Comparison of ENCODE assay signal across 8 mouse cellular contexts in genomic region chr5:20967942-20968341, GRCm38 (mm10). TPM values are rescaled to one million over a fixed set of nuclear protein-coding genes. Genes with fewer than 3 reads are reported as not detected.
DNase-seq lines count a peak whose midpoint lies in the region; ATAC-seq and TF ChIP-seq lines count a peak whose summit lies in the region.
"Had no signal": no experiment of that assay in that cellular context is flagged by ENCODE, and none has a peak within 500 bp of the region (broad histone marks: within the 10 kb centered on the region; RNA-seq: fewer than 3 reads in every experiment).

No protein-coding gene starts in this region.

- no peaks in the 10 kb centered on the region for H3K4me1 ChIP-seq in midbrain, postnatal 0 days (ENCODE audit: insufficient read depth, low read length)
- H3K4me1 ChIP-seq in midbrain, embryonic 10.5 days = no peaks in the 10 kb centered on the region
- no peaks in the 10 kb centered on the region for H3K4me1 ChIP-seq in embryonic facial prominence, embryonic 15.5 days
- H3K4me1 ChIP-seq in kidney, postnatal 0 days (replicated peaks; ENCODE audit: insufficient read depth, low read length) = peaks cover 4% of the 10 kb centered on the region; the same call in 1 of the 2 replicates

- H3K27me3 ChIP-seq in midbrain, postnatal 0 days (ENCODE audit: insufficient read depth, low read length) = no peaks in the 10 kb centered on the region
- H3K27me3 ChIP-seq in midbrain, embryonic 10.5 days (ENCODE audit: low read depth, poor library complexity, severe bottlenecking) = no peaks in the 10 kb centered on the region
- H3K27me3 ChIP-seq in embryonic facial prominence, embryonic 15.5 days = no peaks in the 10 kb centered on the region
- H3K27me3 ChIP-seq in kidney, postnatal 0 days (ENCODE audit: insufficient read depth, low read length) = no peaks in the 10 kb centered on the region

- TF ChIP-seq CTCF in midbrain, postnatal 0 days (IDR thresholded peaks at IDR 0.05) = no peak
- no peak for TF ChIP-seq CTCF in kidney, postnatal 0 days (IDR thresholded peaks at IDR 0.05; ENCODE audit: low read depth)

- no peak overlapping the region for H3K9ac ChIP-seq in midbrain, postnatal 0 days (replicated peaks; ENCODE audit: low read length, poor library complexity, severe bottlenecking)
- H3K9ac ChIP-seq in embryonic facial prominence, embryonic 15.5 days = no peak overlapping the region
- no peak overlapping the region for H3K9ac ChIP-seq in kidney, postnatal 0 days (ENCODE audit: low read depth, low read length)

- H3K27ac ChIP-seq in midbrain, postnatal 0 days (ENCODE audit: low read depth, low read length) = no peak overlapping the region
- H3K27ac ChIP-seq in midbrain, embryonic 10.5 days (replicated peaks) = no peak overlapping the region
- H3K27ac ChIP-seq in embryonic facial prominence, embryonic 15.5 days (replicated peaks) = no peak overlapping the region
- peak overlapping the region; percentile 32; the same call in 1 of the 2 replicates for H3K27ac ChIP-seq in kidney, postnatal 0 days

- 45% methylated on average over 4 of the region's 4 CpGs for WGBS in midbrain, postnatal 0 days
- WGBS in midbrain, embryonic 10.5 days = 61% methylated on average over 4 of the region's 4 CpGs
- 38% methylated on average over 4 of the region's 4 CpGs for WGBS in embryonic facial prominence, embryonic 15.5 days
- WGBS in kidney, postnatal 0 days = 32% methylated on average over 4 of the region's 4 CpGs

- DNase-seq in midbrain, postnatal 0 days (ENCODE audit: low spot score) = peak; percentile 15
- no peak for DNase-seq in midbrain, embryonic 10.5 days (ENCODE audit: low spot score)
- peak; percentile 37 for DNase-seq in kidney, postnatal 0 days (ENCODE audit: low spot score)
- DNase-seq in skeletal muscle tissue, adult 2 months (ENCODE audit: low read depth, low spot score) = peak; percentile 55
- no peak for DNase-seq in layer of hippocampus, adult 9-10 months (ENCODE audit: low spot score)
- no peak for DNase-seq in gastrocnemius, adult 8-10 months (ENCODE audit: low spot score in 2 of 2)
- DNase-seq: adrenal gland, postnatal 25 days had no signal

- no peaks in the 10 kb centered on the region for H3K9me3 ChIP-seq in midbrain, postnatal 0 days (ENCODE audit: low read length)
- H3K9me3 ChIP-seq in midbrain, embryonic 10.5 days (replicated peaks) = no peaks in the 10 kb centered on the region
- H3K9me3 ChIP-seq in embryonic facial prominence, embryonic 15.5 days (replicated peaks) = no peaks in the 10 kb centered on the region
- no peaks in the 10 kb centered on the region for H3K9me3 ChIP-seq in kidney, postnatal 0 days (replicated peaks; ENCODE audit: low read length)

- no peak overlapping the region for H3K4me3 ChIP-seq in midbrain, postnatal 0 days (ENCODE audit: low read depth, low read length)
- H3K4me3 ChIP-seq in midbrain, embryonic 10.5 days = no peak overlapping the region
- H3K4me3 ChIP-seq in embryonic facial prominence, embryonic 15.5 days (replicated peaks) = no peak overlapping the region
- H3K4me3 ChIP-seq in kidney, postnatal 0 days (replicated peaks; ENCODE audit: low read depth, low read length) = no peak overlapping the region

- no peak for ATAC-seq in midbrain, postnatal 0 days (ENCODE audit: low FRiP score)
- ATAC-seq in embryonic facial prominence, embryonic 15.5 days (ENCODE audit: insufficient number of reproducible peaks, low FRiP score, low TSS enrichment, low read depth) = peak; percentile 73; the same call in 1 of the 2 replicates
- peak; percentile 91 for ATAC-seq in kidney, postnatal 0 days (replicated peaks; ENCODE audit: low FRiP score, low read depth)

- H3K36me3 ChIP-seq in midbrain, postnatal 0 days (ENCODE audit: insufficient read depth, low read length) = no peaks in the 10 kb centered on the region
- no peaks in the 10 kb centered on the region for H3K36me3 ChIP-seq in midbrain, embryonic 10.5 days
- H3K36me3 ChIP-seq in embryonic facial prominence, embryonic 15.5 days = no peaks in the 10 kb centered on the region
- H3K36me3 ChIP-seq in kidney, postnatal 0 days (ENCODE audit: insufficient read depth, low read length) = no peaks in the 10 kb centered on the region

- H3K4me2 ChIP-seq in midbrain, postnatal 0 days (ENCODE audit: low read depth, low read length, poor library complexity, severe bottlenecking) = no peak overlapping the region
- H3K4me2 ChIP-seq in embryonic facial prominence, embryonic 15.5 days (replicated peaks) = no peak overlapping the region
- no peak overlapping the region for H3K4me2 ChIP-seq in kidney, postnatal 0 days (ENCODE audit: low read length)

RNA-seq across cellular contexts. Expression of gene Rsbn1l, which starts 11.7 kb away (rescaled TPM):
- total RNA-seq in midbrain, postnatal 0 days (2014; rRNA removed) = 5.2 and 7.3 TPM in 2 replicates
- 2.7 and 3.8 TPM in 2 replicates for polyA plus RNA-seq in midbrain, postnatal 0 days (2015; fragmentation: Nextera tagmentation; extraction: Ambion mirVana)
- 4.8 and 5.3 TPM in 2 replicates for polyA plus RNA-seq in midbrain, embryonic 10.5 days (2016; fragmentation: Nextera tagmentation; extraction: Ambion mirVana)
- polyA plus RNA-seq in embryonic facial prominence, embryonic 15.5 days (2015; fragmentation: Nextera tagmentation; extraction: Ambion mirVana) = 4.8 and 6.0 TPM in 2 replicates
- 5.5 and 6.4 TPM in 2 replicates for polyA plus RNA-seq in kidney, postnatal 0 days (2015; fragmentation: Nextera tagmentation; extraction: Ambion mirVana)
- 1 to 10 TPM; 7.6 to 9.1 (median 8.9) TPM for total RNA-seq in gastrocnemius, adult 8-10 months (2022)

Comparison
In these comparisons a context has a peak if more than half of its experiments do, and no peak if none do; other contexts are left out.
1. DNase-seq: peak in midbrain, postnatal 0 days (single experiment), kidney, postnatal 0 days (single experiment) and skeletal muscle tissue, adult 2 months (single experiment); none in midbrain, embryonic 10.5 days (single experiment), layer of hippocampus, adult 9-10 months (single experiment) and gastrocnemius, adult 8-10 months (0 of 2).